Mouse (Mus musculus): ENCODE results near the gene Serpind1.

- TF ChIP-seq CTCF (IDR thresholded peaks at IDR 0.05; ENCODE audit: control insufficient read depth, insufficient read depth, insufficient read length): no peak
- no peak for TF ChIP-seq MYOD1 (IDR thresholded peaks at IDR 0.05; ENCODE audit: control insufficient read depth, insufficient read length, low read depth)
- no peak for TF ChIP-seq USF1 (IDR thresholded peaks at IDR 0.05; ENCODE audit: low read depth)
- TF ChIP-seq MAX (IDR thresholded peaks at IDR 0.05): no peak
- no peak for TF ChIP-seq MYOG (IDR thresholded peaks at IDR 0.05; ENCODE audit: control insufficient read depth, extremely low read depth, insufficient read length)
- no peak for TF ChIP-seq CEBPB (IDR thresholded peaks at IDR 0.05; ENCODE audit: low read depth)
- no peak for TF ChIP-seq FOSL1 (IDR thresholded peaks at IDR 0.05; ENCODE audit: insufficient read depth, low read length, poor library complexity, severe bottlenecking)
These were observed at the start of gene Serpind1 for GRCm38 (mm10) chr16:17331116-17331515.
